Mouse (Mus musculus) splenic B cell, adult 2 months (primary cell): ENCODE measurements around the gene Wdr19.

Experiments
- DNase-seq: peaks from one replicate; pipeline ENCODE4 v3.0.0-alpha.2; 2011; ENCODE audit warnings: low read depth, low spot score
- H3K27me3 ChIP-seq: 2 replicates; pipeline ENCODE4 v1.6.1; 2012; ENCODE audit warnings: mild to moderate bottlenecking, low read length, moderate library complexity, mixed read lengths; ENCODE audit not compliant: control insufficient read depth, poor library complexity, insufficient read depth, severe bottlenecking
- H3K36me3 ChIP-seq: 2 replicates; pipeline ENCODE4 v1.6.1; 2012; ENCODE audit warnings: mild to moderate bottlenecking, low read length, moderate library complexity, mixed read lengths; ENCODE audit not compliant: control insufficient read depth, poor library complexity, insufficient read depth, severe bottlenecking

The Wdr19 gene

DNA sequence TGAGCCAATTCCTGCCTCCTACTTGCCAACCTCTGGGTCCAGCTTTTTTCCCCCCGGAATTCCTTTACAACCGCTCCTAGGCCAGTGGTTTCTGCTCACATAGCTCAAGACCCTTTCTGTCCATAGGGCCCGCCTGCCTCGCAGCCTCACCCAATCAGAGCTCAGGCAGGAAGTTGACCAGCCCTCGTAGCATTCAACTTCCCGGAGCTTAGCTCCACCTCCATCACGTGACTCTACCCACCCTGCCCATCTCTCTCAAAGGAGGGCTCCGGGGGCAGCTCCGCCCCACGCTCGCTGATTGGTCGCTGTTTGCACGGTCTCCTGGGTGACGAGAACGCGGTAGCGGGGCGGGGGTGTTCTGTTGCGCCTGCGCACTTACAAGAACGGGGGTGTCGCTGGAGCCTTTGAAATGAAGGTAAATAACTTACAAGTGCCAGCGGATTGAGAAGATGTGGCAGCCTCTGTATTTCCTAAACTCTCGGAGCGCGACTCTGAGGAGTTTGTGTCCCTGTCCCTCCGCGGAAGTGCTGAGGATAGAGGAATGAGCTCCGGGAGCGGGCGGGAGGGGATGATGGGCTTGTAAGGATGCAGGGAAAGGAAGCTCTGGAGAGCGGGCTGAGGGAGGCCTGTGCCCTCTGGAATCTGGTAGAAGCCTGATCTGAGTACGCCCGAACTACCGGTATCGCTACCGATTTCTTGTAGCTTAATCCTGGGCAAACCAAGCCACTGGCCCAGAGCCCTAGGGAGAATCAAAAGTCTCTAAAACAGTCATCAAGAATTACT, at the start of gene Wdr19:
Wdr19 (plus strand) TSS at position 351 of the 783 bp plus-strand sequence.
- DNase-seq: peak; percentile 100
- no peaks in the 10 kb centered on the region for H3K27me3 ChIP-seq
- H3K36me3 ChIP-seq: no peaks in the 10 kb centered on the region

DNA sequence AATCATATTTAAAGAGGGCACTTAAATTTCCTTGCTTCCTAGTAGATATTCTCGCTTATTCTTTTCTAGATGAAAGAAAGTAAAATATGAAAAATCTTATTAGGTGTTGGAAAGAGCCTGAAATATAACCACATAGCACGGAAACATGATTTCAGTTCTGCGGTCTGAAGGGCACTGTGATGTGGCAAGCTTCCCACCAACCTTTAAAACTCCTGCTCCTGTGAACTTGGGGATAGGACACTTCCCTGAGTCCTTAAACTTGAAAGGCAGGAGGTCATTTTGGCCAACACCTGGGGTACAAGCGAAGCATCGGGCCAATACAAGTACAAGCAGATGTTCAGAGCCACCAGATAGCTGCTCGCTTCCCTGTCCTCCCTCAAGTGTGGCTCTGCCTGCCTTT, 49.8 kb upstream of the Wdr19 start:
- H3K36me3 ChIP-seq: peaks cover 5% of the 10 kb centered on the region; the same call in 1 of the 2 replicates
- H3K27me3 ChIP-seq: no peaks in the 10 kb centered on the region
- DNase-seq: no peak

DNA sequence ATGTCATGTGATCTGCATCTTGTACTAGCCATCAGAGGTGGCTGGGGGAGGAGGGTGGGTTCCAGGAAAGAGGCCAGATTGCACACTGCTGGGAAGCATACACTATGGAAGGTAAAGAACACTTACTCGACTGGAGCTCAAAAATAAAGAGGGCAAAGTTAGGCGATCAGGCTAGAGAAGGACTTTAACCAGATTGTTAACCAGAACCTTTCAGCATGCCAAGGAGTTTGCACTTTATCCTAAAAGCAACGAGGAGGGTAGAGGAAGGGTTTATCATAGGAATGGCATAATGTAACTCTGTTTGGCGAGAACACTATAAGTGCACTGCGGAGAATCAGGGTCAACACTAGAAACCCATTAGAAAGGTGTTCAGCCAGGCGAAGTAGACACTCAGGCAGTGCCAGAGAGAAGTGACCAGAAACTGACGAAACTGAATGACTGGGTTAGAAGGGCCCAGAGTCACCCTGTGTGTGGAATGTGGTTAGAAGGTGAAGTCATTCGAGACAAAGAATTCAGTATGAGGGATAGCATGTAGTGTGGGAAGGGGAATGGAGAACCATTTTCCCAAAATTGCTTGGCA, 49.0 kb upstream of the Wdr19 start:
- Histone ChIP-seq H3K27me3 (no peaks in the 10 kb centered on the region), H3K36me3 (peaks cover 5% of the 10 kb centered on the region; the same call in 1 of the 2 replicates)
- DNase-seq: no peak

DNA sequence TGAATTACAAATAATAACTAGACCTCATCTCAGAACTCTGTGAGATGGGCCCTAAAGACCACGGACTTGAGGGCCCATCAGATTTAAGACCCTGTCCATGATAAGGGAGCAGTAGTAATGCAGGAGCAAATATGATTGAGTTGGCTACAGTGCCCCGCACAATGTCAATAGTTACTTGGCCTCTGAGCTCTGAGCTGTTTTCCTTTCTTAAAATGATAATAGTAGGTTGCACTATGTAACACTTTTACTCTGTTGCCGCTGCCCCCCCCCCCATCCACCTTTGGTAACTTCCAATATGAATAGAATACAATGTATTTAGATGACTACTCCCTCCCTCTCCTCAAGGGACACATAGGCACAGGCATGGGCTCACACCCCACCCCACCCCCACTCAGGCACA, 48.2 kb upstream of the Wdr19 start:
- no peak for DNase-seq
- peaks cover 5% of the 10 kb centered on the region; the same call in 1 of the 2 replicates for H3K36me3 ChIP-seq

DNA sequence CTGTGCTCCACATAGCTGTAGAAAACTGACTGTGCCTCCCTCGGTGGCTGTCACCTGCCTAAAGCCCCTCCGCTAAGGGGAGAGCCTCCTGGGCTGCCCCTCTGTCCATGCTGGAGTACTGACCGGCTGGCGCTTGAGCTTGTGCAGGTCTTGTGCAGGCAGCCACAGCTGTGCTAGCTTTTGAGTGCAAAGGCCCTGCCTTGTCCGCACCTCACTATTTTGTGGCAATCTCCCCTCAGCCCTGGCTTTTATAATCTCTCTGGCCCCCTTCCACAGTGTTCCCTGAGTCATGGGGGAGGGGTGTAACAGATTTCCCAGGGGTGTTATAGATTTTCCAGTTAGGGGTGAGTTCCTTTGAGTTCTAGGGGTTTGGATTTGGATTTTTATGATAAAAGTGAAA, 47.7 kb upstream of the Wdr19 start:
- H3K27me3 ChIP-seq: no peaks in the 10 kb centered on the region
- H3K36me3 ChIP-seq: peaks cover 5% of the 10 kb centered on the region; the same call in 1 of the 2 replicates
- DNase-seq: no peak

More for the DNA sequence above, 48.2 kb upstream of the Wdr19 start:
- no peaks in the 10 kb centered on the region for H3K27me3 ChIP-seq

DNA sequence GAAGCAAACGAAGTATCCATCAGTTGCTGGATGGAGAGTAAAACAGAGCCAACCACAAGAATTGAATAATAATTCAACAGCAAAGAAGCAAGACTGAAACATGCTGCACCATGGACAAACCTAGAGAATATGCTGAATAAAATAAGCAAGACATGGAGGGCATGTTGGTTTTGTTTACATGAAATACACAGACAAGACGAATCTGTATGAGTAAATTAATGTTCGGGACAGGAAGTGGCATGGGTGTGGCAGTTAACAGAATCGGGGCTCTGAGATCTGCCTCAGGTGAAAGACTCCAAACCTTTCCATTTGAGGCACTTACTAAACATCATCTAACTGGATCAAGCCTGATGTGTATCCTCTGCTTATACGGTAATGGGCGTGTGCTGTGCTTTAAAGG, 45.2 kb upstream of the Wdr19 start:
- Histone ChIP-seq H3K27me3 (no peaks in the 10 kb centered on the region), H3K36me3 (peaks cover 2% of the 10 kb centered on the region; the same call in 1 of the 2 replicates)
- no peak for DNase-seq

DNA sequence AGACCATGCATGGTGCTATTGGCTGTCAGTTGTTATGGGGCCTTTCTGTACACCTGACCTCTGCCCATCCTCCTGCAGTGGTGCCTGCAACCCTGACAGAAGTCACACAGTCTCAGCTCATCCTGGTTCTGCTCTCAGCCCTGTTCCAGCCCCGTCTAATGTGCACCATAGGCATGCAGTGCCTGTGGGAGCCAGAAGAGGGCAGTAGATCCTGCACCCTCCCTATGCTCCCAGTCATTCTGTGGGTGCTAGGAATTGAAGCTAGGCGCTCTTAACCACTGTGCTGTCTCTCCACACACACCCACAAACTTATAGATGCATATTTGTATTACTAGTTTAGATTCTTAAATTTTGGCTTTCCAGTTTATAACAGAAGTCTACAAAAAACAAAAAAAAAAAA, 42.6 kb upstream of the Wdr19 start:
- H3K36me3 ChIP-seq: no peaks in the 10 kb centered on the region
- DNase-seq: peak; percentile 59
- H3K27me3 ChIP-seq: no peaks in the 10 kb centered on the region

DNA sequence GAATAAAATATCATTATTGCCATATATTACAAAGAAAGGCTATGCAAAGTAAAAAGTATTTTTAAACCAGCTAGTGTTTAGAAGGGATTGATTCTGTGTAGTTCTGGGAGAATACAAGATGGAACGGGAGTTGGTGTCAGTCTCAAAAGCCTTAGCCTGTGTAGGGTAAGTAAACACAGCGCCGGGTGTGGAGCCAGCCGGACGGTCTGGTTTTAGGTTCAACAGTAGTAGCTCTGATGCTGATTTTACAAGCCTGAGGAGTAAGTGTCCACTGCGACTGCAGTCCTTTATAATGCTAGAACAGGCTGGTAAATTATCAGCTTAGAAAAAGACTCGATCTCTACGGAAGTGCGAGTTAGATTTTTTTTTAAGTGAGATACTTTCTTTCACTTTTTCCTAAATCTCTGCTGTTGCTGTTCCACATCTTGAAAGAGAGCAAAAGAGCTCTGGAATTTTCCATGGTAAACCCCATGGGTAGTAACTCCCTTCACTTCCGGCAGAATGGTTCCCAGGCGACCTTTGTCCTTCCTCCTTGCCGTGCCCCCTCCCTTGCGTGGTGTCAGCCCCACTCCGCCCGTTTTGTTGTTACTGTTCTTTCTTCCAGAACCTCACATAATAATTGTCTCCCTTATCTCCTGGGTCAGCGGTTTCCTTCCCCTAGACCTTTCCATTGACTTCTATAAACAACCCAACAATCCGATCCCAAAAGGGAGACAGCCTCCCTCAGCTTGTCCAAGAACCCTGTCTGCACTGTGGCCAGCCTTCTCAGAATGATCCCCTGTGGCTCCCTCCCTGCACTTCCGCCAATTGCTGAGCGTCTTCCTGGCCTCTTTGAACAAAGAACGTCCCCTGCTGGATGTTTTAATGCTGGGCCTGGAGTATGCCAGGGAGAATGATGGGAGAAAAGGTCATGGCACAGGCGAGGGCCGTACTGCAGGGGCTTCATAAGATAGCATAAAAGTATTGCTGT, 41.8 kb upstream of the Wdr19 start:
- Histone ChIP-seq H3K36me3 (no peaks in the 10 kb centered on the region), H3K27me3 (no peaks in the 10 kb centered on the region)
- DNase-seq: no peak

DNA sequence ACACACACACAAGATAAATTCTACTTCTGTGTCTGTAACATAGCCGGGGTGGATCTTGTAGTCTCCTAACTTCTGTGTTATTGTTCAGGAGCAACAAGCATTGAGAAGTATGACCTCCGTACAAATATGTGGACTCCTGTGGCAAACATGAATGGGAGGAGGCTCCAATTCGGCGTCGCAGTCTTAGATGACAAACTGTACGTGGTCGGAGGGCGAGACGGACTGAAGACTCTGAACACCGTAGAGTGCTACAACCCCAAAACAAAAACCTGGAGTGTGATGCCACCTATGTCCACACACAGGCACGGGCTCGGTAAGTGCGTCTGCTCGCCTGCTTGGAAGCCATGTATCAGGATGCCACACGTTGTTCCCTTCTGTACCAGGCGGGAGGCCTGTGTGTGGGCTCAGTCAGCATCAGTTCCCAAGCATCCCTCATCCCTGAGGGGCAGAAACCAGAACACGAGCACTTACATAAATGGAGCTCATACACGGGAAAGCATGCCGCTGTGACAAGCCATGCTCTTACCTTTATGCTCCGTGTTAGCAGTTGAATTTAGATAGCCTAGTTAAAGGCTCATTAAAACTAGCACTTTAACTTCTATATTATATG, 40.7 kb upstream of the Wdr19 start:
- Histone ChIP-seq H3K36me3 (no peaks in the 10 kb centered on the region), H3K27me3 (no peaks in the 10 kb centered on the region)

DNA sequence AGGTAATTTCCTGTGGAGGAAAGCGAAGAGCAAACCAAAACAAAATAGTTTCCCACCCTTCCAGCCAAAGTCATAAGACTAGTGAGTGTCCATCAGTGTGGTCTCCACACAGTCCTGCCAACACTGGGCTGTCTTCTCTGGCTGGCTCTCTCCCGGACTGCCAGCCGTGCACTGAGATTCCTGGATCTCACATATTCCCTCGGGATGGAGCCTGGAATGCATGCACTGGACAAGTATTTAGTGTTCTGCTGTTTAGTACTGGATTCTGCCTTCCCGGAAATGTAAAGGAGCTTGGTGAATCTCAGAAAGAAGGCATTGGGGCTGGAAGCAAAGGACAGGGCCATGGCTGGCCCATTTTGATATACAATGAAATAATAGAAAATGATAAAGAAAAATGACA, 36.5 kb upstream of the Wdr19 start:
- Histone ChIP-seq H3K36me3 (peaks cover 2% of the 10 kb centered on the region; the same call in 1 of the 2 replicates), H3K27me3 (no peaks in the 10 kb centered on the region)
- DNase-seq: no peak

More for the DNA sequence above, 40.7 kb upstream of the Wdr19 start:
- no peak for DNase-seq

DNA sequence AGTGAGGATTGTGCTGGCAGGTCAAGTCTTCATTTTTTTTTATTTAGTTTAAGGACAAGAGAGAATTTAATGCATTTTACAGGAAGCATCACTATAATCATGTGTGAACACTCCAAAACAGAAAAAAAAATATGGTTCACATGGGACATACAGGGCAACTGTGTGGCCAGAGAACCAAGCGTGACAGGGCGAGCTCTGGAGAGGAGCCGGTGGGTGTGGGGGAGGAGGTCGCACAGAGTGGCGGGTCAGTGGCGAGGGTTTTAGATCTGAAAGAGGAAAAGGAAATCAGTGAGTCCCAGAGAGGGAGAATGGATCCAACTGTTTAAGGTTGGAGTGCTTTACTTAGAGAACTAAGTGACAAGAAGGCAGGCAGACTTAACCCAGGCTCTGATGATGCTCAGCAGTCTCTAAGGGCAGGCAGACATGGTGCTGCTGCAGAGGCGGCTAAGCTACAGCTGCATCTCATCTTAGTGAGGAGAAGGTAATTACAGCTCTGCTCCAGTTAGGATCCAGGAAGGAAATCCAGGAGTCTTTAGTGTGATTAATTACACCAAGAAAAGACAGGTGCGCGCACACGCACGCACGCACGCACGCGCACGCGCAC, 35.9 kb upstream of the Wdr19 start:
- Histone ChIP-seq H3K36me3 (peaks cover 2% of the 10 kb centered on the region; the same call in 1 of the 2 replicates), H3K27me3 (no peaks in the 10 kb centered on the region)
- no peak for DNase-seq

DNA sequence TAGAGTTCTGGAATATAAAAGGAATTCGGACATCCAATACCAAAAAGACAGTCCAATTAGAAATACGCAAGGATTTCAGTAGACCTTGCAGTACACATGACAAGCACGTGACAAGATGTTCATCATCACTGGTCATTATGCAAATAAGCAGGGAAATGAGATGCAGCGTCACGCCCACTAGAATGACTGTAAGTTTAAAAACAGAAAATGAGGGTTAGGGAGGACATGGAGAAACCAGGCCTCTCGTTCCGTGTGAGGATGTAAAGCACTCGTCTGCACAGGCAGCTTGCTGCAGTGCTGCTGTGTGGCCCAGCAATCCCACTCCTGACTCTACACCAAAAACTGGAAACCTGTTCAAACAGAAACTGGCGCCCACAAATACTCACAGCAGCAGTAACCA, 29.3 kb upstream of the Wdr19 start:
- DNase-seq: peak; percentile 55
- Histone ChIP-seq H3K36me3 (no peaks in the 10 kb centered on the region), H3K27me3 (no peaks in the 10 kb centered on the region)

DNA sequence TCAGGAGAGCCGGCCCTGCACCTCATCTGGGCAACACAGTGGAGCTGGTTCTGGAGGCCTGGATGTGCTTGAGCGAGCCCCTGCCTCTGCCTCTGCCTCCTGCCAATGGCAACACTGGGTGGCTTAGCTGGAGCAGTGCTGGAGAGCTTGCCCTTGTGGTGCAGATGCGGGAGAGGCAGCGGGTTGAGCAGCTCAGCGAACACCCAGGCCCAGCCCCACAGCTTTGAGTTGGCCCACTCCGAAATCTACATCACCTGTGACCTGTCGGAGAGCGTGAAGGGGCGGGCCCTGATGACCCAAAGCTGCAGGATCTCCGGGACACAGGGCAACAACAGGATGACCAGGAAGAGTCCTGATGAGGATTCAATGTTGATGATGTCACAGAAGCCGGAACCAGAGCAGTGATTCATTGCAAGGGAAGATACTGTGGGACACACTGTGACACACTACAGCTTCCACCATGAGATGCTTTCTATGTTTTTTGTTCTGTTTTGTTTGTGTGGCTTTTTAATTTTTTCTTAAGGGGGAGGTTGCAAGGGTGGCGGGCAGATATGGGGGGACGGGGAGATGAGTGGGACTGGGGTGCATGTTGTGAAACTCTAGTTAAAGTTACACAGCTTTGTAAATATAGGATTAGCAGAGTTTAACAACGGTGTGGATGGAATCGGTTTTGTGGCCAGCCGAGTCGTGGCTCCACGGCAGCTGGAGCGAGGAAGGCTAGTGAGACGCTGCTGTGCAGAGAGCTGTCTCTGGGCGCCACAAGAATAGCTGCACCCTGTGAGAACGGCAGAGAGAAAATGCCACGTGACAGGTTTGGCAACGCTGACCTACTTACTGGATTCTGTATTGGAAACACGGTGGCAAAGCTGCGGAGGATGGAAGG, 24.2 kb upstream of the Wdr19 start:
- H3K36me3 ChIP-seq: no peaks in the 10 kb centered on the region
- no peaks in the 10 kb centered on the region for H3K27me3 ChIP-seq
- DNase-seq: no peak
